Mouse (Mus musculus): ENCODE results near the gene Creg2. TPM values are rescaled to one million over a fixed set of nuclear protein-coding genes. Genes with fewer than 3 reads are reported as not detected.

The Creg2 gene
- polyA plus RNA-seq (2021; fragmentation: Nextera tagmentation), result 21.1 and 33.3 TPM in 2 replicates
- long read RNA-seq, experiment 1, full-length matches to known transcripts, result 297 of 326 reads
- long read RNA-seq, experiment 1, partial matches to known transcripts, result 2 of 326 reads
- long read RNA-seq, experiment 1, other reads (novel, unspliced or antisense), result 27 of 326 reads
- long read RNA-seq, experiment 2, full-length matches to known transcripts, result 100 of 126 reads
- long read RNA-seq, experiment 2, partial matches to known transcripts, result 4 of 126 reads
- long read RNA-seq, experiment 2, other reads (novel, unspliced or antisense), result 22 of 126 reads

DNA sequence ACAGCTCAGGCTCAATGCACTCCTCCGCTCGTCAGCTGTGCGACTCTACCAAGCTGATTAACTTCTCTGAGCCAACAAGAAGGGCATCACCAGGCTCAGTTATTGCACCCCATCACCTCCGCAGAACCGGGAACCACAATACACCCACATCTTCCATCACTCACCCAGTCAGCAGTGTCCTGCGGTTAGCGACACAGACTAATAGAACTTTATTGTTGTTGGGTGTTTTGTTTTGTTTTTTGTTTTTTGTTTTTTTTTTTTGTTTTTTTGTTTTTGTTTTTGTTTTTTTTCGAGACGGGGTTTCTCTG is at the start of gene Creg2:
Creg2 (minus strand) TSS at position 234 of the 308 bp plus-strand sequence.

DNA sequence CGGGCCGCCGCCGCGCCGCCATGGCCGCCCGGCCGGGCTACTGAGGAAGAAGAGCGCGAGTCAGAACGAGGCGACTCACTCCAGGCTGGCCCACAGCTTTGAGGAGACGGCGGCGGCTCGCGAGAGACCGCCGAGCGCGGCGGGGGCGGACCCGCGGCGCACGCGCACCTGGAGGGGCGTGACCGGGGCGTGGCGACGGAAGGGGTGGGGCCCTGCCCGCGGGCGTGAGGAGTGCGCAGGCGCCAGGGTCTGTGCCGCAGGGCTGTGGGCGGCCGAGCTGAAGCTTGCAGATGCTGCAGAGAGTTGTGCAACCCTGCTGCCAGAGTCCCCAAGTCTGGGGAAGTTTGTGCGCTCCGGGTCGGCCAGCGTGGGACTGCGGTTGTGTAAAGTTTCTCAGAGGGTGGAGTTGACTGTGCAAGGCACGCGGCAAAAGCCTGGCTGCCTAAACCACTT is 74.0 kb downstream of the Creg2 start, which contains the start of gene Rnf149:
Rnf149 (minus strand) TSS at position 153 of the 453 bp plus-strand sequence.

Other genes with a start within 250 kb of the Creg2 start
- gene Tbc1d8, start 172.7 kb downstream of the Creg2 start, polyA plus RNA-seq (2021; fragmentation: Nextera tagmentation), result 6.2 and 7.4 TPM in 2 replicates
- gene Cnot11, start 116.5 kb downstream of the Creg2 start, polyA plus RNA-seq (2021; fragmentation: Nextera tagmentation), result 4.4 and 27.0 TPM in 2 replicates
- 7.3 and 22.2 TPM in 2 replicates for gene Rnf149, start 74.1 kb downstream of the Creg2 start, polyA plus RNA-seq (2021; fragmentation: Nextera tagmentation)
- gene Rfx8, start 69.5 kb upstream of the Creg2 start, polyA plus RNA-seq (2021; fragmentation: Nextera tagmentation), result 0.36 and 0.39 TPM in 2 replicates
- gene Gm3646, start 153.9 kb upstream of the Creg2 start, polyA plus RNA-seq (2021; fragmentation: Nextera tagmentation), result not detected in 2 replicates
- 3.0 and 3.3 TPM in 2 replicates for gene Map4k4, start 249.4 kb upstream of the Creg2 start, polyA plus RNA-seq (2021; fragmentation: Nextera tagmentation)

All from left cerebral cortex, adult 6 months (tissue).